ENCODE assay signal across 11 mouse cellular contexts in the genomic region with DNA sequence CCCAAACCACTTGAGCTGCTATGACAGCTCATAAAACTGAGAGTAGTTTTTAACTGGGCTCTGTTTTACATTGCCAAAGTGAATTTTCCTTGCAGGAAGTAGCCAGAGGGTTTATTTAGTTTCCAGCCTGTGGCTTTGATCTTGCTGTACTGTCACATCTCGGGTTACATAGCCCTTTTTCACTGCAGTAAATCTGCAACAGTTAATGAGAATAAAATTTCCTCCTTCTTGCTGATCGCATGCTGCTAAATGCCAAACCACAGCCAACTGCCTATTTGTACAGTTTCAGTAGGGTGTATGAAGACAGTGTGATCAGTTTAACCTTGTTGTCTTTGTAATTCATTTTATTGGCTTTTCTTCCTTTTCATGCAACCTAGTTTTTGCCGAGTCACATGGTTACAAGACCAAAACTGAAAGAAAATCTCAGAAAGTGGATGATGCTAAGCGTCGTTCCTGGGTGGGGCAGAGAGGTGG. TPM values are rescaled to one million over a fixed set of nuclear protein-coding genes. Genes with fewer than 3 reads are reported as not detected.
DNase-seq lines count a peak whose midpoint lies in the region; ATAC-seq and TF ChIP-seq lines count a peak whose summit lies in the region.
"Had no signal": no experiment of that assay in that cellular context is flagged by ENCODE, and none has a peak within 500 bp of the region (broad histone marks: within the 10 kb centered on the region; RNA-seq: fewer than 3 reads in every experiment).

No protein-coding gene starts in this region.

- peak; percentile 51 to 60 for ATAC-seq in hematopoietic stem cell, adult 5-6 weeks (replicated peaks in 1 of 2; ENCODE audit: insufficient read depth in 1 of 2, low FRiP score in 2 of 2, low TSS enrichment in 1 of 2, low read depth in 1 of 2, poor library complexity in 2 of 2, severe bottlenecking in 2 of 2)
- ATAC-seq in midbrain, postnatal 0 days (ENCODE audit: low FRiP score) = no peak

- 64% methylated on average over 5 of the region's 5 CpGs for WGBS in midbrain, postnatal 0 days

- H3K4me2 ChIP-seq in midbrain, postnatal 0 days (ENCODE audit: low read depth, low read length, poor library complexity, severe bottlenecking) = no peak overlapping the region
- H3K4me2 ChIP-seq: heart, embryonic 13.5 days had no signal

- no peaks in the 10 kb centered on the region for H3K27me3 ChIP-seq in midbrain, postnatal 0 days (ENCODE audit: insufficient read depth, low read length)
- H3K27me3 ChIP-seq: heart, embryonic 13.5 days had no signal

- H3K9me3 ChIP-seq in midbrain, postnatal 0 days (ENCODE audit: low read length) = no peaks in the 10 kb centered on the region
- H3K9me3 ChIP-seq: heart, embryonic 13.5 days had no signal

- peak; percentile 6 for DNase-seq in adrenal gland, adult 2 months
- no peak for DNase-seq in adrenal gland, postnatal 14 days
- peak; percentile 12 for DNase-seq in thymus, postnatal 25 days
- no peak for DNase-seq in thymus, postnatal 14 days
- DNase-seq in skeletal muscle tissue, adult 2 months (ENCODE audit: low read depth, low spot score) = peak; percentile 30
- DNase-seq in ovary, adult 18-20 months (ENCODE audit: low spot score) = no peak
- no peak for DNase-seq in midbrain, postnatal 0 days (ENCODE audit: low spot score)
- DNase-seq: cerebellum, postnatal 36 days; thymus, postnatal 4 days had no signal

- H3K4me3 ChIP-seq in midbrain, postnatal 0 days (ENCODE audit: low read depth, low read length) = no peak overlapping the region
- H3K4me3 ChIP-seq: heart, embryonic 13.5 days had no signal

- no peaks in the 10 kb centered on the region for H3K4me1 ChIP-seq in midbrain, postnatal 0 days (ENCODE audit: insufficient read depth, low read length)
- H3K4me1 ChIP-seq: heart, embryonic 13.5 days had no signal

- H3K9ac ChIP-seq in midbrain, postnatal 0 days (replicated peaks; ENCODE audit: low read length, poor library complexity, severe bottlenecking) = no peak overlapping the region
- H3K9ac ChIP-seq: heart, embryonic 13.5 days had no signal

- no peak for TF ChIP-seq CTCF in midbrain, postnatal 0 days (IDR thresholded peaks at IDR 0.05)

- no peak overlapping the region for H3K27ac ChIP-seq in midbrain, postnatal 0 days (ENCODE audit: low read depth, low read length)
- H3K27ac ChIP-seq: heart, embryonic 13.5 days had no signal

- H3K36me3 ChIP-seq in midbrain, postnatal 0 days (ENCODE audit: insufficient read depth, low read length) = no peaks in the 10 kb centered on the region
- H3K36me3 ChIP-seq: heart, embryonic 13.5 days had no signal

RNA-seq across cellular contexts. Expression of a gene that starts 30.6 kb away (rescaled TPM):
- 10 to 100 TPM; 18.5 to 20.0 TPM for total RNA-seq in adrenal gland, adult 2 months (2021)
- 4.8 and 5.6 TPM in 2 replicates for polyA plus RNA-seq in adrenal gland, adult 2 months (2012; rRNA removed)
- 17.2 and 21.4 TPM in 2 replicates for total RNA-seq in adrenal gland, postnatal 14 days (2021)
- total RNA-seq in hematopoietic stem cell, adult 5-6 weeks (2017) = 17.0 and 17.4 TPM in 2 replicates
- total RNA-seq in midbrain, postnatal 0 days (2014; rRNA removed) = 15.7 and 16.6 TPM in 2 replicates
- 11.9 and 12.3 TPM in 2 replicates for polyA plus RNA-seq in midbrain, postnatal 0 days (2015; fragmentation: Nextera tagmentation; extraction: Ambion mirVana)

Comparison
In these comparisons a context has a peak if more than half of its experiments do, and no peak if none do; other contexts are left out.
1. DNase-seq: peak in adrenal gland, adult 2 months (single experiment), thymus, postnatal 25 days (single experiment) and skeletal muscle tissue, adult 2 months (single experiment); none in adrenal gland, postnatal 14 days (single experiment), thymus, postnatal 14 days (single experiment), ovary, adult 18-20 months (single experiment) and midbrain, postnatal 0 days (single experiment).